Mouse (Mus musculus) ES-Bruce4 (cell line): ENCODE measurements around the gene Dcdc2a. TPM values are rescaled to one million over a fixed set of nuclear protein-coding genes. Genes with fewer than 3 reads are reported as not detected.

ENCODE experiments used
- H3K27ac ChIP-seq: 2 replicates; pipeline ENCODE4 v1.5.1; 2012; ENCODE audit warnings: low read length, inconsistent platforms; ENCODE audit not compliant: insufficient read depth
- H3K27me3 ChIP-seq: 2 replicates; pipeline ENCODE4 v1.6.1; 2012; ENCODE audit warnings: mild to moderate bottlenecking, low read length, inconsistent platforms; ENCODE audit not compliant: control insufficient read depth, poor library complexity, insufficient read depth, severe bottlenecking
- H3K36me3 ChIP-seq: 2 replicates; pipeline ENCODE4 v1.6.1; 2012; ENCODE audit warnings: inconsistent platforms, mild to moderate bottlenecking, low read length, moderate library complexity; ENCODE audit not compliant: control insufficient read depth, poor library complexity, insufficient read depth, severe bottlenecking
- H3K4me1 ChIP-seq: one replicate; pipeline ENCODE4 v1.8.1; 2011; ENCODE audit warnings: low read length; ENCODE audit not compliant: control insufficient read depth, insufficient read depth
- H3K4me3 ChIP-seq: 2 replicates; pipeline ENCODE4 v1.5.1; 2011; ENCODE audit warnings: low read depth, mild to moderate bottlenecking, low read length
- H3K9ac ChIP-seq: 2 replicates; pipeline ENCODE4 v1.6.1; 2012; ENCODE audit warnings: low read depth, mild to moderate bottlenecking, inconsistent platforms; ENCODE audit not compliant: poor library complexity, severe bottlenecking
- H3K9me3 ChIP-seq: replicated peaks from 2 replicates; pipeline ENCODE4 v1.6.1; 2012; ENCODE audit warnings: mild to moderate bottlenecking, low read length, inconsistent platforms; ENCODE audit not compliant: control insufficient read depth, poor library complexity, insufficient read depth, severe bottlenecking
- CTCF ChIP-seq: IDR thresholded peaks from one replicate; pipeline ENCODE4 v1.8.1; 2011; ENCODE audit warnings: low read depth, low read length
- EP300 ChIP-seq: IDR thresholded peaks from 2 replicates; pipeline ENCODE4 v1.6.1; 2011; ENCODE audit warnings: low read depth, low read length; ENCODE audit not compliant: insufficient read depth
- POLR2A ChIP-seq: IDR thresholded peaks from one replicate; pipeline ENCODE4 v1.8.1; 2011; ENCODE audit warnings: low read length; ENCODE audit not compliant: insufficient read depth
- polyA plus RNA-seq: library from polyadenylated mRNA; stranded (reverse); fragments of >200 nt; gene quantifications from 2 replicates; pipeline ENCODE4 v1.2.4, GENCODE M21; 2011; ENCODE audit warnings: low read depth; ENCODE audit not compliant: missing spikeins, insufficient read depth, insufficient read length

The Dcdc2a gene
- polyA plus RNA-seq, 1 experiment = 2.5 TPM

- Histone ChIP-seq H3K9ac (no peak overlapping the region), H3K4me3 (no peak overlapping the region), H3K27ac (no peak overlapping the region), H3K4me1 (no peaks in the 10 kb centered on the region), H3K9me3 (no peaks in the 10 kb centered on the region), H3K36me3 (no peaks in the 10 kb centered on the region), H3K27me3 (no peaks in the 10 kb centered on the region; the same call in 1 of the 2 replicates)
- TF ChIP-seq EP300 (no peak), POLR2A (no peak), CTCF (no peak)
Observed at GRCm38 (mm10) chr13:25143066-25143465, 87.3 kb downstream of the Dcdc2a start.

DNA sequence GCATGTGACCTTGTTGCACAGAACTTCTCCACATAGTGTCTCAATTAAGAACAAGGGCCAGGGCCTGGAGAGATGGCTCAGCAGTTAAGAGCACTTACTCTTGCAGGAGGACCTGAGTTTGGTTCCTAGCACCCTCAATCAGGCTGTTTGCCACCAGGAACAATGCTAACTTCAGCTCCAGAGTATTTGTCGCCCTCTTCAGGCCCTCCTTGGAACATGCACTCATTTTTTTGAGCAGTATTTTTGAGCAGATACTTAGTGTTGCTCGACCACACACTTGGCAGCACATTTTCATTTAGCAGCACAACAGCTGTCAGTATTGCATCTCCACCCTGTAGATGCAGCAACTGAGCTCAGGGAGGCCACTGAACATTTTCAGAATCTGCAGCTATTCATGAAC lies 88.3 kb downstream of the Dcdc2a start:
- no peak overlapping the region for H3K4me3 ChIP-seq
- H3K27me3 ChIP-seq = no peaks in the 10 kb centered on the region; the same call in 1 of the 2 replicates
- no peaks in the 10 kb centered on the region for H3K9me3 ChIP-seq
- no peak overlapping the region for H3K9ac ChIP-seq
- no peaks in the 10 kb centered on the region for H3K4me1 ChIP-seq
- H3K36me3 ChIP-seq = no peaks in the 10 kb centered on the region
- no peak overlapping the region for H3K27ac ChIP-seq
- TF ChIP-seq EP300 (no peak), CTCF (no peak), POLR2A (no peak)

- no peak overlapping the region for H3K27ac ChIP-seq
- no peaks in the 10 kb centered on the region for H3K4me1 ChIP-seq
- TF ChIP-seq CTCF = no peak
- H3K9me3 ChIP-seq = no peaks in the 10 kb centered on the region
- H3K9ac ChIP-seq = no peak overlapping the region
- no peaks in the 10 kb centered on the region; the same call in 1 of the 2 replicates for H3K27me3 ChIP-seq
- no peaks in the 10 kb centered on the region for H3K36me3 ChIP-seq
- H3K4me3 ChIP-seq = no peak overlapping the region
Observed at GRCm38 (mm10) chr13:25146232-25146631, 90.4 kb downstream of the Dcdc2a start.

GRCm38 (mm10) chr13:25150154-25150781 lies 94.5 kb downstream of the Dcdc2a start:
- H3K36me3 ChIP-seq = no peaks in the 10 kb centered on the region
- TF ChIP-seq POLR2A (no peak), EP300 (no peak), CTCF (peak; percentile 52)
- no peaks in the 10 kb centered on the region for H3K27me3 ChIP-seq
- no peaks in the 10 kb centered on the region for H3K4me1 ChIP-seq
- no peak overlapping the region for H3K4me3 ChIP-seq
- H3K9me3 ChIP-seq = no peaks in the 10 kb centered on the region
- no peak overlapping the region for H3K27ac ChIP-seq
- H3K9ac ChIP-seq = no peak overlapping the region

GRCm38 (mm10) chr13:25150861-25151260 lies 95.1 kb downstream of the Dcdc2a start:
- Histone ChIP-seq H3K4me1 (no peaks in the 10 kb centered on the region), H3K9ac (no peak overlapping the region), H3K4me3 (no peak overlapping the region), H3K27ac (no peak overlapping the region), H3K9me3 (no peaks in the 10 kb centered on the region), H3K27me3 (no peaks in the 10 kb centered on the region), H3K36me3 (no peaks in the 10 kb centered on the region)
- TF ChIP-seq CTCF (no peak), EP300 (no peak), POLR2A (no peak)

DNA sequence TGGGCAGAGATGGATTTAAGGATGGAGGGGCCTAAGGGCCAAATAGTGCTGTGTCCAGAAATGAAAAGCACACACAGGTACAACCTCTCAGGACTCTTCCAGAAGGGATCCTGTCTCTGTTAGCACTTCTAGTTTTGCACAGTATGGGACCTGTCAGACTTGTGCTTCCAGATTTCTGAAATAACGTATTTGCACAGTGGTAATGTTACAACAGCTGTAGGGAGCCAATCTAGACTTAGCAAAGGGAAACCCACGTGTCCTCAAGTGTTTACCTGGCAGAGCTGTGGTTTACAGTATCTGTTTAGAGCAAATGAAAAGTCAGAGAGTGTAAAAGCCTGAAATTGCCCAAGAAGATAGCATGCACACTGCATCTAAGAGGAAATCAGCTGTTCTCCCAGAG lies 104.1 kb downstream of the Dcdc2a start:
- Histone ChIP-seq H3K27me3 (no peaks in the 10 kb centered on the region), H3K4me1 (no peaks in the 10 kb centered on the region), H3K9ac (no peak overlapping the region), H3K9me3 (no peaks in the 10 kb centered on the region), H3K27ac (no peak overlapping the region), H3K36me3 (no peaks in the 10 kb centered on the region), H3K4me3 (no peak overlapping the region)
- TF ChIP-seq EP300 = no peak
- TF ChIP-seq POLR2A = no peak
- no peak for TF ChIP-seq CTCF
